Mouse (Mus musculus) brain, adult 10 weeks (tissue): ENCODE results near the gene Ppp1r14a. TPM values are rescaled to one million over a fixed set of nuclear protein-coding genes. Genes with fewer than 3 reads are reported as not detected.

ENCODE experiments used
- polyA plus RNA-seq: library from polyadenylated mRNA; stranded (reverse); fragments of 350-450 nt; fragmentation: Illumina TruSeq; extraction: RNeasy Lipid Tissue Mini Kit (QIAGEN cat#74804); gene quantifications from one replicate; pipeline ENCODE4 v1.2.3, GENCODE M21; 2015; ENCODE audit warnings: low read depth, low replicate concordance

The Ppp1r14a gene
- 35.7 TPM for polyA plus RNA-seq

DNA sequence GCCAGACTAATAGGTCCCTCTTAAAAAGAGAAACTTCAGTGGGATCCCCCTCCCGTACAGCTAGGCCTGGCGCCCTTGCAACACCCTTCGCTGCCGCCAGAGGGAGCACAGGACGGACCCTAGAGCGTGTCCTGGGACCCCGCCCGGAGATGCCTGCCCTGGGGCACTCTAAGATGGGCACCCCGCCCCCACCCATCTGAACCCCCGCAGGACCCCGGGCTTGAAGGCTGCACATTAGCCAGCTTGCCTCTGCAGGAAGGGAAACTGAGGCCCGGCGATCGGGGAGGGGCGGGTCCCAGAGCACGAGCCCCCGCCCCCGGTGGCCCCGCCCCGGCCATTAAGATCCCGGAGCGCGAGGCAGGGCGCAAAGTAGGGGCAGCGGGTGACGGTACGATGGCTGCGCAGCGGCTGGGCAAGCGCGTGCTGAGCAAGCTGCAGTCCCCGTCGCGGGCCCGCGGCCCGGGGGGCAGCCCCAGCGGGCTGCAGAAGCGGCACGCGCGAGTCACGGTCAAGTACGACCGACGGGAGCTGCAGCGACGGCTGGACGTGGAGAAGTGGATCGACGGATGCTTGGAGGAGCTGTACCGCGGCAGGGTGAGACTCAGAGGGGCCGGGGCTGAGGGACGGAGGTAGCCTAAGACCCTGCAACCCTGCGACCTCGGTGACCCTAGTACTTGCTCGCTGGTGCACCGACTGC, at the start of gene Ppp1r14a:
TSS of gene Ppp1r14a (plus strand) at position 367 of the 697 bp plus-strand sequence.

DNA sequence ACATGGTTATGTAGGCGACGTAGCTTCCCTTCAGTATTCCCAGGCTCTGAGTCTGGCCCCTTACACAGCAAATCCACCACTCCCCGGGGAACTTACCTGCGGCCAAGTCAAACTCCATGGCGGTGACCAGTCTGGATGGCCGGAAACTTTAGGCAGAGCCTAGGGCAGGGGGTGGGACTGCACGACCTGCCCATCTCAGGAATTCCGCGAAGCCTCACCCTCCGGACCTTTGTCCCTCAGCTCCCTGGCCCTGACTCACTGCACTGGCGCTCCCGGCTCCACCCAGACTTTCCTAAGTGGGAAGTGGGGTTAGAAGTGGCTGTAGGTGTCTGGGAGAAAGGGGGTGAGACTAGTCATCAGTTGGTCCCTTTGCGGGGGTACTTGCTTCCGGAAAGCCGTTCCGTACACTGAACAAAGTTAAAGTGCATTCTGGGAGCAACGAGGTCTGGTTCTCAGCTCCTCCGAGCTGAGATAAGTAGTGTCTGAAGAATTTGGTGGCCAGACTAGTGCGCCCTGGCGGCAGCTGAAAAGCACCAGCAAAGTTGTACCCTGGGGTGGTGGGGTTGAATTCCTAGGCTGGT, 40.8 kb upstream of the Ppp1r14a start, which contains the start of gene 2200002D01Rik:
TSS of gene 2200002D01Rik (minus strand) at position 206 of the 581 bp plus-strand sequence.

DNA sequence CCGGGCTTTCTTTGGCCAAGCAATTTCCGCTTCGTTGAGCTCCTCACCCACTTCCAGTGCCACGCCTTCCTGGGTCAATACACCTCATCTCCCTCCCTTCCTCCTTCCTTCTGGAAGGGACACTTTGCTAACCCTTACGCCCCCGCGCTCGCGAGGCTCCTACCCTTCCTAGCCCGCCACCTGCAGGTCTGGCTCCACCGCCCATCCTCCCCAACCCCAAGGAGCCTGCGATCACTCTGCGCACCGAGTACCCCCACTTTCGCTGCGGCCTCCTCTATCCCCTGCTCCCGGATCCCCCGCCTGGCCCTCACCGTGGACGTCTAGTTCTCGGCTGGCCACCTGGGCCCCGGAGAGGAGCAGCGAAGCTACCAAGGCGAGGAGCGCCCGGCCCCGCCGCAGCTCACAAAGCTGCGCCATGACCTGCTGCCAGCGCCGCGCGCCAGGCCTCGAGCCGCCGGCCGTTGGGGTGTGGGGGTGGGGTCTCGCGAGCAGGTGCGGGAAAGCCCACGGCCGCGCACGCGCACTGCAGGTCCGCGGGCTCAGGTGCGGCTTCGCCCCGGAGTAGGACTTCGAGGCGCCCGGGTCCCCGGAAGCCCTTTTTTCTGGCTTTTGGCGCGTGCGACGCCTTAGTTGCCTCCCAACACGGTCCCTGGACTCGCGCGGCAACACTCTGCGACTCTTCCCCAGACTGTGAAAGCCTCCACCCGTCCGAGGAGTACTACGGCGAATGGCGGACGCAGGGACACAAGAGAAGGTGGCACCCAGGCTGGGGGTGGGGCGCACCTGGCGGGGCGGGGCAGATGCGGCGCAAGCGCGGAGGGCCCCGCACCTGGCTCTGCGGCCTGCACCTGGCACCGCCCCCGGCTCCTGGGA, 7.7 kb upstream of the Ppp1r14a start, which contains the start of gene Spint2:
TSS of gene Spint2 (minus strand) at position 712 of the 873 bp plus-strand sequence.

DNA sequence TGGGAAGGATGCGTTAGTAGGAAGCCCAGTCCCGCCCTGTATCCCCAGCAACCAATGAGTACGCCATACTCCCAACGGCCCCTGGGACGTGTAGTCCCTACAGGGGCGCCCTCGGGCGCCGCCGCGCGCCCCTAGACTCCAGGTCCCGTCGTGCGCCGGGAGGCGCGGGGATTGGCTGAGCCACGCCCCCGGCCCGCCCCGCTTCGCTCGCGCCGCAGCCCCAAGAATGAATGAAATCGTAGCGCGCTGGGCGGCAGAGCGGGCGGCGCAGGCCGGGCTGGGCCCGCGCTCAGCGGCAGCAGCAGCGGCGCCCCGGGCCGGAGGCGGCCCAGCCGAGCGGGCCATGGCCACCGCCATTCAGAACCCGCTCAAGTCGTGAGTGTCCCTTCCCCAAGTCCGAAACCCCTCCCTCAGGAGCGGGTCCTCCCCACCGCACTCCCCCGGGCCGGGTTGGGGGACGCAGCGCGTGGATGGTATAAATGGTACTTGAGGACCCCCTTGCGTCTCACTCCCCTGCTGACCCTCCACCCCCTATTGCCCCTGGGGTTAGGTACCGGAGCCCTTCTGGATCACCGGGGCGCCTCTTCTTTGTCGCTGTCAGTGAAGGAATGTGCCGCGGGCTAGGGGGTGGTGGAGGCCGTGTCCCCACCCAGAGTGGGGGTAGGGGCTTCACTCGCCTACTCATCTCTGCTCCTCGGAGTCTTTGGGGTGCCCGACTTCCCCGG, 14.8 kb downstream of the Ppp1r14a start, which contains the start of gene Dpf1:
TSS of gene Dpf1 (plus strand) at position 214 of the 725 bp plus-strand sequence.

Other genes starting within 250 kb of the Ppp1r14a start
- gene Ryr1, start 164.1 kb upstream of the Ppp1r14a start, polyA plus RNA-seq: 4.4 TPM
- 0.70 TPM for gene Rasgrp4, start 154.5 kb upstream of the Ppp1r14a start, polyA plus RNA-seq
- gene Fam98c, start 133.1 kb upstream of the Ppp1r14a start, polyA plus RNA-seq: 41.6 TPM
- 0.79 TPM for gene Ggn, start 119.1 kb upstream of the Ppp1r14a start, polyA plus RNA-seq
- gene Spred3, start 118.9 kb upstream of the Ppp1r14a start, polyA plus RNA-seq: 36.0 TPM
- gene Psmd8, start 108.6 kb upstream of the Ppp1r14a start, polyA plus RNA-seq: 190 TPM
- 0.97 TPM for gene Catsperg1, start 75.3 kb upstream of the Ppp1r14a start, polyA plus RNA-seq
- 2.0 TPM for gene Kcnk6, start 56.8 kb upstream of the Ppp1r14a start, polyA plus RNA-seq
- gene Yif1b, start 51.0 kb upstream of the Ppp1r14a start, polyA plus RNA-seq: 63.2 TPM
- gene 2200002D01Rik, start 40.8 kb upstream of the Ppp1r14a start, polyA plus RNA-seq: not detected
- gene Spint2, start 7.4 kb upstream of the Ppp1r14a start, polyA plus RNA-seq: 24.8 TPM
- 69.6 TPM for gene Dpf1, start 14.6 kb downstream of the Ppp1r14a start, polyA plus RNA-seq
- gene Sipa1l3, start 229.3 kb downstream of the Ppp1r14a start, polyA plus RNA-seq: 32.2 TPM